Mouse (Mus musculus): ENCODE results near the gene Fcgrt. TPM values are rescaled to one million over a fixed set of nuclear protein-coding genes. Genes with fewer than 3 reads are reported as not detected.

The Fcgrt gene
- polyA plus RNA-seq, 1 experiment from 2014 or later = 21.8 TPM

- no peak for ATAC-seq (ENCODE audit: low FRiP score, low TSS enrichment)
- WGBS = 52% methylated on average over 5 of the region's 5 CpGs
Observed at GRCm38 (mm10) chr7:45107052-45107645, 3.5 kb upstream of the Fcgrt start.

GRCm38 (mm10) chr7:45106441-45106840 lies 2.8 kb upstream of the Fcgrt start:
- Histone ChIP-seq H3K27me3 (ENCODE audit: control insufficient read depth, insufficient read depth, low read length) (no peaks in the 10 kb centered on the region), H3K9me3 (ENCODE audit: control insufficient read depth, low read length) (no peaks in the 10 kb centered on the region), H3K9ac (replicated peaks; ENCODE audit: low read length) (no peak overlapping the region), H3K4me1 (ENCODE audit: control insufficient read depth, insufficient read depth, low read length) (no peaks in the 10 kb centered on the region), H3K27ac (replicated peaks; ENCODE audit: low read depth, low read length) (no peak overlapping the region), H3K36me3 (ENCODE audit: control insufficient read depth, insufficient read depth, low read length) (no peaks in the 10 kb centered on the region), H3K4me2 (ENCODE audit: low read length) (no peak overlapping the region), H3K4me3 (replicated peaks; ENCODE audit: low read depth, low read length) (no peak overlapping the region)
- ATAC-seq (ENCODE audit: low FRiP score, low TSS enrichment) (no peak), DNase-seq (no peak)
- WGBS = 13% methylated on average over 6 of the region's 6 CpGs

More at GRCm38 (mm10) chr7:45107052-45107645, 3.5 kb upstream of the Fcgrt start:
- no peak for DNase-seq
- H3K4me2 ChIP-seq (ENCODE audit: low read length) = no peak overlapping the region
- H3K4me3 ChIP-seq (replicated peaks; ENCODE audit: low read depth, low read length) = no peak overlapping the region
- no peaks in the 10 kb centered on the region for H3K36me3 ChIP-seq (ENCODE audit: control insufficient read depth, insufficient read depth, low read length)
- H3K4me1 ChIP-seq (ENCODE audit: control insufficient read depth, insufficient read depth, low read length) = no peaks in the 10 kb centered on the region
- no peak overlapping the region for H3K9ac ChIP-seq (replicated peaks; ENCODE audit: low read length)
- H3K27me3 ChIP-seq (ENCODE audit: control insufficient read depth, insufficient read depth, low read length) = no peaks in the 10 kb centered on the region
- no peak overlapping the region for H3K27ac ChIP-seq (replicated peaks; ENCODE audit: low read depth, low read length)
- no peaks in the 10 kb centered on the region for H3K9me3 ChIP-seq (ENCODE audit: control insufficient read depth, low read length)

- Histone ChIP-seq H3K27me3 (ENCODE audit: control insufficient read depth, insufficient read depth, low read length) (no peaks in the 10 kb centered on the region), H3K4me3 (replicated peaks; ENCODE audit: low read depth, low read length) (no peak overlapping the region), H3K4me1 (ENCODE audit: control insufficient read depth, insufficient read depth, low read length) (no peaks in the 10 kb centered on the region), H3K9ac (replicated peaks; ENCODE audit: low read length) (no peak overlapping the region), H3K36me3 (ENCODE audit: control insufficient read depth, insufficient read depth, low read length) (no peaks in the 10 kb centered on the region), H3K9me3 (ENCODE audit: control insufficient read depth, low read length) (no peaks in the 10 kb centered on the region), H3K4me2 (ENCODE audit: low read length) (no peak overlapping the region), H3K27ac (replicated peaks; ENCODE audit: low read depth, low read length) (no peak overlapping the region)
- ATAC-seq (ENCODE audit: low FRiP score, low TSS enrichment) (no peak), DNase-seq (no peak)
- WGBS = 83% methylated on average over 8 of the region's 8 CpGs
Observed at GRCm38 (mm10) chr7:45105491-45105890, 1.8 kb upstream of the Fcgrt start.

GRCm38 (mm10) chr7:45104941-45105340 lies 1.3 kb upstream of the Fcgrt start:
- Histone ChIP-seq H3K4me1 (ENCODE audit: control insufficient read depth, insufficient read depth, low read length) (no peaks in the 10 kb centered on the region), H3K36me3 (ENCODE audit: control insufficient read depth, insufficient read depth, low read length) (no peaks in the 10 kb centered on the region), H3K9me3 (ENCODE audit: control insufficient read depth, low read length) (no peaks in the 10 kb centered on the region), H3K4me2 (ENCODE audit: low read length) (no peak overlapping the region), H3K9ac (replicated peaks; ENCODE audit: low read length) (no peak overlapping the region), H3K27me3 (ENCODE audit: control insufficient read depth, insufficient read depth, low read length) (no peaks in the 10 kb centered on the region), H3K27ac (replicated peaks; ENCODE audit: low read depth, low read length) (no peak overlapping the region), H3K4me3 (replicated peaks; ENCODE audit: low read depth, low read length) (no peak overlapping the region)
- no peak for ATAC-seq (ENCODE audit: low FRiP score, low TSS enrichment)
- DNase-seq = no peak
- 80% methylated on average over 5 of the region's 5 CpGs for WGBS

GRCm38 (mm10) chr7:45102940-45103585 lies 588 bp downstream of the Fcgrt start:
- DNase-seq (no peak), ATAC-seq (ENCODE audit: low FRiP score, low TSS enrichment) (no peak)
- WGBS = 89% methylated on average over 9 of the region's 9 CpGs
- Histone ChIP-seq H3K4me1 (ENCODE audit: control insufficient read depth, insufficient read depth, low read length) (no peaks in the 10 kb centered on the region), H3K4me3 (replicated peaks; ENCODE audit: low read depth, low read length) (no peak overlapping the region), H3K9me3 (ENCODE audit: control insufficient read depth, low read length) (no peaks in the 10 kb centered on the region), H3K9ac (replicated peaks; ENCODE audit: low read length) (no peak overlapping the region), H3K36me3 (ENCODE audit: control insufficient read depth, insufficient read depth, low read length) (no peaks in the 10 kb centered on the region), H3K27me3 (ENCODE audit: control insufficient read depth, insufficient read depth, low read length) (no peaks in the 10 kb centered on the region), H3K4me2 (ENCODE audit: low read length) (no peak overlapping the region), H3K27ac (replicated peaks; ENCODE audit: low read depth, low read length) (no peak overlapping the region)

GRCm38 (mm10) chr7:45102441-45102840 lies 1.2 kb downstream of the Fcgrt start:
- Histone ChIP-seq H3K4me2 (ENCODE audit: low read length) (no peak overlapping the region), H3K4me1 (ENCODE audit: control insufficient read depth, insufficient read depth, low read length) (no peaks in the 10 kb centered on the region)
- no peak for ATAC-seq (ENCODE audit: low FRiP score, low TSS enrichment)

GRCm38 (mm10) chr7:45100046-45100445 lies 3.6 kb downstream of the Fcgrt start:
- Histone ChIP-seq H3K36me3 (ENCODE audit: control insufficient read depth, insufficient read depth, low read length) (no peaks in the 10 kb centered on the region), H3K9ac (replicated peaks; ENCODE audit: low read length) (no peak overlapping the region), H3K27ac (replicated peaks; ENCODE audit: low read depth, low read length) (no peak overlapping the region), H3K4me2 (ENCODE audit: low read length) (no peak overlapping the region), H3K4me3 (replicated peaks; ENCODE audit: low read depth, low read length) (no peak overlapping the region), H3K27me3 (ENCODE audit: control insufficient read depth, insufficient read depth, low read length) (no peaks in the 10 kb centered on the region), H3K4me1 (ENCODE audit: control insufficient read depth, insufficient read depth, low read length) (no peaks in the 10 kb centered on the region), H3K9me3 (ENCODE audit: control insufficient read depth, low read length) (no peaks in the 10 kb centered on the region)
- DNase-seq (no peak), ATAC-seq (ENCODE audit: low FRiP score, low TSS enrichment) (no peak)
- 90% methylated on average over 6 of the region's 6 CpGs for WGBS

More at GRCm38 (mm10) chr7:45102441-45102840, 1.2 kb downstream of the Fcgrt start:
- H3K4me3 ChIP-seq (replicated peaks; ENCODE audit: low read depth, low read length) = no peak overlapping the region
- H3K9me3 ChIP-seq (ENCODE audit: control insufficient read depth, low read length) = no peaks in the 10 kb centered on the region
- WGBS = 89% methylated on average over 11 of the region's 11 CpGs
- H3K9ac ChIP-seq (replicated peaks; ENCODE audit: low read length) = no peak overlapping the region
- no peaks in the 10 kb centered on the region for H3K36me3 ChIP-seq (ENCODE audit: control insufficient read depth, insufficient read depth, low read length)
- no peak overlapping the region for H3K27ac ChIP-seq (replicated peaks; ENCODE audit: low read depth, low read length)
- no peak for DNase-seq
- no peaks in the 10 kb centered on the region for H3K27me3 ChIP-seq (ENCODE audit: control insufficient read depth, insufficient read depth, low read length)

- ATAC-seq (ENCODE audit: low FRiP score, low TSS enrichment) (no peak), DNase-seq (no peak)
- no peaks in the 10 kb centered on the region for H3K4me1 ChIP-seq (ENCODE audit: control insufficient read depth, insufficient read depth, low read length)
- no peaks in the 10 kb centered on the region for H3K27me3 ChIP-seq (ENCODE audit: control insufficient read depth, insufficient read depth, low read length)
- no peaks in the 10 kb centered on the region for H3K9me3 ChIP-seq (ENCODE audit: control insufficient read depth, low read length)
- no peak overlapping the region for H3K27ac ChIP-seq (replicated peaks; ENCODE audit: low read depth, low read length)
- no peak overlapping the region for H3K9ac ChIP-seq (replicated peaks; ENCODE audit: low read length)
- H3K36me3 ChIP-seq (ENCODE audit: control insufficient read depth, insufficient read depth, low read length) = no peaks in the 10 kb centered on the region
- no peak overlapping the region for H3K4me2 ChIP-seq (ENCODE audit: low read length)
- 88% methylated on average over 8 of the region's 8 CpGs for WGBS
- no peak overlapping the region for H3K4me3 ChIP-seq (replicated peaks; ENCODE audit: low read depth, low read length)
Observed at GRCm38 (mm10) chr7:45098541-45099240, 5.0 kb downstream of the Fcgrt start.

- 81% methylated on average over 6 of the region's 6 CpGs for WGBS
- Histone ChIP-seq H3K27me3 (ENCODE audit: control insufficient read depth, insufficient read depth, low read length) (no peaks in the 10 kb centered on the region), H3K9me3 (ENCODE audit: control insufficient read depth, low read length) (no peaks in the 10 kb centered on the region), H3K27ac (replicated peaks; ENCODE audit: low read depth, low read length) (no peak overlapping the region), H3K36me3 (ENCODE audit: control insufficient read depth, insufficient read depth, low read length) (no peaks in the 10 kb centered on the region), H3K4me3 (replicated peaks; ENCODE audit: low read depth, low read length) (no peak overlapping the region), H3K9ac (replicated peaks; ENCODE audit: low read length) (no peak overlapping the region), H3K4me2 (ENCODE audit: low read length) (no peak overlapping the region), H3K4me1 (ENCODE audit: control insufficient read depth, insufficient read depth, low read length) (no peaks in the 10 kb centered on the region)
- no peak for ATAC-seq (ENCODE audit: low FRiP score, low TSS enrichment)
- no peak for DNase-seq
Observed at GRCm38 (mm10) chr7:45097479-45097878, 6.2 kb downstream of the Fcgrt start.
